Mouse (Mus musculus) midbrain, postnatal 0 days (tissue): ENCODE measurements around the gene Micu1. TPM values are rescaled to one million over a fixed set of nuclear protein-coding genes. Genes with fewer than 3 reads are reported as not detected.

Experiments
- ATAC-seq: fragments of 200-750 bp; cut with Nextera tagmentation; 2 replicates; pipeline ENCODE4 v1.8.0; 2017; ENCODE audit warnings: moderate number of reproducible peaks, mild to moderate bottlenecking, moderate TSS enrichment, moderate library complexity; ENCODE audit not compliant: low FRiP score
- DNase-seq: peaks from one replicate; pipeline ENCODE4 v3.0.0-alpha.2; 2015; ENCODE audit warnings: low spot score
- H3K27ac ChIP-seq: fragments of 300-500 bp; sonication (generic); 2 replicates; pipeline ENCODE4 v1.5.1; 2014; ENCODE audit warnings: low read depth, mild to moderate bottlenecking, low read length, mixed read lengths
- H3K27me3 ChIP-seq: fragments of 300-500 bp; sonication (generic); 2 replicates; pipeline ENCODE4 v1.6.1; 2014; ENCODE audit warnings: low read length, control low read depth, mixed read lengths; ENCODE audit not compliant: insufficient read depth
- H3K36me3 ChIP-seq: fragments of 300-500 bp; sonication (generic); 2 replicates; pipeline ENCODE4 v1.6.1; 2014; ENCODE audit warnings: low read length, control low read depth, mixed read lengths; ENCODE audit not compliant: insufficient read depth
- H3K4me1 ChIP-seq: fragments of 300-500 bp; sonication (generic); 2 replicates; pipeline ENCODE4 v1.6.1; 2014; ENCODE audit warnings: mild to moderate bottlenecking, control low read depth, antibody characterized with exemption, low read length, mixed read lengths; ENCODE audit not compliant: insufficient read depth
- H3K4me2 ChIP-seq: fragments of 300-500 bp; sonication (generic); 2 replicates; pipeline ENCODE4 v1.6.1; 2014; ENCODE audit warnings: low read depth, mild to moderate bottlenecking, low read length, mixed read lengths; ENCODE audit not compliant: poor library complexity, severe bottlenecking
- H3K4me3 ChIP-seq: fragments of 300-500 bp; sonication (generic); 2 replicates; pipeline ENCODE4 v1.5.1; 2014; ENCODE audit warnings: low read depth, mild to moderate bottlenecking, low read length, moderate library complexity
- H3K9ac ChIP-seq: fragments of 300-500 bp; sonication (generic); replicated peaks from 2 replicates; pipeline ENCODE4 v1.6.1; 2014; ENCODE audit warnings: mild to moderate bottlenecking, low read length, moderate library complexity, mixed read lengths; ENCODE audit not compliant: poor library complexity, severe bottlenecking
- H3K9me3 ChIP-seq: fragments of 300-500 bp; sonication (generic); 2 replicates; pipeline ENCODE4 v1.6.1; 2016; ENCODE audit warnings: low read length, control low read depth
- CTCF ChIP-seq: IDR thresholded peaks from 2 replicates; pipeline ENCODE4 v1.5.1; 2016; ENCODE audit warnings: antibody characterized with exemption, mild to moderate bottlenecking
- WGBS: fragments of 180-500 bp; shearing (Covaris S2); extraction: QIAGEN DNeasy Blood & Tissue Kit; methylation state at CpG from one replicate; pipeline ENCODE4 v1.1.7; 2014; 5-methylcytosine and 5-hydroxymethylcytosine counted together
- polyA plus RNA-seq: library from polyadenylated mRNA; unstranded; fragments of >200 nt; fragmentation: Nextera tagmentation; extraction: Ambion mirVana; gene quantifications from 2 replicates; pipeline ENCODE4 v1.2.1, GENCODE M21; 2015
- total RNA-seq: library from RNA; depleted of rRNA; stranded (reverse); fragments of >200 nt; gene quantifications from 2 replicates; pipeline ENCODE4 v1.2.3, GENCODE M21; 2014

Gene Micu1
- total and polyA plus RNA-seq, 2 experiments from 2014 or later, result 61.1 to 70.9 TPM

GRCm38 (mm10) chr10:59817991-59818390, 115.7 kb downstream of the Micu1 start:
- no peak overlapping the region for H3K27ac ChIP-seq
- no peak overlapping the region for H3K9ac ChIP-seq
- H3K36me3 ChIP-seq, result no peaks in the 10 kb centered on the region
- no peak overlapping the region for H3K4me3 ChIP-seq
- H3K27me3 ChIP-seq, result no peaks in the 10 kb centered on the region
- ATAC-seq, result no peak
- no peak overlapping the region for H3K4me2 ChIP-seq
- no peaks in the 10 kb centered on the region for H3K4me1 ChIP-seq
- 88% methylated on average over 8 of the region's 8 CpGs for WGBS
- DNase-seq, result no peak
- H3K9me3 ChIP-seq, result no peaks in the 10 kb centered on the region
- TF ChIP-seq CTCF, result no peak

GRCm38 (mm10) chr10:59819146-59819545, 116.9 kb downstream of the Micu1 start:
- Histone ChIP-seq H3K36me3 (no peaks in the 10 kb centered on the region), H3K27me3 (no peaks in the 10 kb centered on the region)
- TF ChIP-seq CTCF, result no peak

GRCm38 (mm10) chr10:59820886-59821285, 118.6 kb downstream of the Micu1 start:
- no peaks in the 10 kb centered on the region for H3K9me3 ChIP-seq
- ATAC-seq (no peak), DNase-seq (no peak)
- no peak overlapping the region for H3K27ac ChIP-seq
- no peak overlapping the region for H3K4me2 ChIP-seq
- no peak for TF ChIP-seq CTCF
- H3K27me3 ChIP-seq, result no peaks in the 10 kb centered on the region
- 93% methylated on average over 5 of the region's 5 CpGs for WGBS
- H3K4me1 ChIP-seq, result no peaks in the 10 kb centered on the region
- no peak overlapping the region for H3K4me3 ChIP-seq
- H3K36me3 ChIP-seq, result no peaks in the 10 kb centered on the region
- H3K9ac ChIP-seq, result no peak overlapping the region

More at GRCm38 (mm10) chr10:59819146-59819545, 116.9 kb downstream of the Micu1 start:
- Histone ChIP-seq H3K4me1 (no peaks in the 10 kb centered on the region), H3K27ac (no peak overlapping the region), H3K4me3 (no peak overlapping the region), H3K4me2 (no peak overlapping the region), H3K9me3 (no peaks in the 10 kb centered on the region), H3K9ac (no peak overlapping the region)
- DNase-seq, result no peak
- WGBS, result 78% methylated on average over 9 of the region's 9 CpGs
- no peak for ATAC-seq

DNA sequence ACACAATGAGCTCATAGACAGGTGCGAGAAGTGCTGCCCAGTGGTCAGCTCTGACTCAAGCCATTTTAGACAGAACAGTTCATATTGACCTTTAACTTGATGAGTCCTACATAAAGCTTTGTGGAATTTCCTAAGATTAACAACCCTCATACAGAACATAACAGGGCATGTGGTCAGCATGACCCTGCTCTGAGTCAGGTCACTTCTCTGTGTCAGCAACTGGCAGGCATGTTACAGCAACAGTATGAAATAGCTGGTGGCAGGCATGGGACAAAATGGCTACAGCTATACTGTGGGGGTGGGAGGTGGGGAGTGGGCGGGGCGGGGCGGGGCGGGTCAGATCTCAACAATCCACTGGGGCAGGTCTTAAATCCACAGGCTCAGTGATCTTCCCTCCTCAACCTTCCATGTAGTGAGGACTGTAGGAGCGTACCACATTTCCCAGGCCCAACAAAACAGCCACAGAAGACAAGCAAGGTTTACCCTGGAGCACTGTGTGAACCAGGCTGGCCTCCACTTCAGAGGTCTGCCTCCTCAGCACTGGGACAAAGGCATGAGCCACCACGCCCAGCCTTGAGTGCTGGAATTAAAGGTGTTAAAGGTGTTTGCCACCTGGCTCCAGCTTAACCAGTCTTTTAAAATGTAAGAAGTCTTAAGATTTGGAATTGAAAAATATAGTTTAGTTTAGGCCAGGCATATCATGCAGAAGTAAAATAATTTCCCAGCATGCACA, 119.2 kb downstream of the Micu1 start:
- no peak for ATAC-seq
- H3K36me3 ChIP-seq, result no peaks in the 10 kb centered on the region
- H3K4me2 ChIP-seq, result no peak overlapping the region
- no peak overlapping the region for H3K9ac ChIP-seq
- no peaks in the 10 kb centered on the region for H3K9me3 ChIP-seq
- DNase-seq, result no peak
- H3K27me3 ChIP-seq, result no peaks in the 10 kb centered on the region
- 93% methylated on average over 7 of the region's 7 CpGs for WGBS
- no peak for TF ChIP-seq CTCF
- H3K27ac ChIP-seq, result no peak overlapping the region
- H3K4me3 ChIP-seq, result no peak overlapping the region
- H3K4me1 ChIP-seq, result no peaks in the 10 kb centered on the region

DNA sequence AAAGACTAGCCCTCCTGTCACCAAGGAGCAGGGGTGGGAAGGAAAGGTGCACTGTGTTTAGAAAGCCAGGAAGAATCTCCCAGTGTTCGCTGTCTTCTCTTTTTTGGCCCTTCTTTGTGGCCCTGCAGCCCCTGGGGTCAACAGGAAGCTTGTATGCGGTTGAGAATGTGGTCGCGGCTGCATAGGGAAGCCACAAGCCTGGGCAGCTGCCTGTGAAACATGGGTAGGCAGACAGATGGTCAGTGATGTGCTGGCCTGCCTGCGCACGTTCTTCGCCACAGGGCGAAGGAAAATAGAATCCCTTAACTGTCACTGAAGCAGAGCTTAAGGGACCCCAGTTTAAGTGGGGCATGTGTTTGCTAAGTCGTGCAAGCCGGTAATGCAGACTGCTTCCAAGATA, 120.6 kb downstream of the Micu1 start:
- no peaks in the 10 kb centered on the region for H3K4me1 ChIP-seq
- no peaks in the 10 kb centered on the region for H3K27me3 ChIP-seq
- H3K9ac ChIP-seq, result no peak overlapping the region
- 88% methylated on average over 10 of the region's 10 CpGs for WGBS
- TF ChIP-seq CTCF, result no peak
- no peak overlapping the region for H3K27ac ChIP-seq
- H3K4me2 ChIP-seq, result no peak overlapping the region
- H3K4me3 ChIP-seq, result no peak overlapping the region
- H3K36me3 ChIP-seq, result peaks cover 6% of the 10 kb centered on the region; the same call in 1 of the 2 replicates
- ATAC-seq, result no peak
- no peaks in the 10 kb centered on the region for H3K9me3 ChIP-seq
- no peak for DNase-seq

GRCm38 (mm10) chr10:59825137-59825812, 123.0 kb downstream of the Micu1 start:
- Histone ChIP-seq H3K9me3 (no peaks in the 10 kb centered on the region), H3K27ac (no peak overlapping the region)
- WGBS, result 81% methylated on average over 16 of the region's 16 CpGs

More at GRCm38 (mm10) chr10:59825137-59825812, 123.0 kb downstream of the Micu1 start:
- DNase-seq, result no peak
- H3K4me3 ChIP-seq, result no peak overlapping the region
- no peaks in the 10 kb centered on the region for H3K27me3 ChIP-seq
- peaks cover 20% of the 10 kb centered on the region for H3K36me3 ChIP-seq
- no peaks in the 10 kb centered on the region for H3K4me1 ChIP-seq
- no peak overlapping the region for H3K9ac ChIP-seq
- no peak overlapping the region for H3K4me2 ChIP-seq
- no peak for TF ChIP-seq CTCF
- ATAC-seq, result no peak
